Mouse (Mus musculus): ENCODE measurements around the gene Gripap1. TPM values are rescaled to one million over a fixed set of nuclear protein-coding genes. Genes with fewer than 3 reads are reported as not detected.
"Not testable (repeated sequence)": the region's sequence is repeated elsewhere in the genome, so short reads cannot be mapped to it uniquely, and the experiment has no call there.

Gene Gripap1
- polyA plus RNA-seq, 1 experiment from 2014 or later = 22.1 TPM

GRCm38 (mm10) chrX:7795016-7795415 is 5.5 kb downstream of the Gripap1 start:
- H3K27ac ChIP-seq (ENCODE audit: low read length) = no peak overlapping the region
- H3K9ac ChIP-seq (replicated peaks; ENCODE audit: low read depth) = no peak overlapping the region
- 31% methylated on average over 7 of the region's 7 CpGs for WGBS
- H3K4me3 ChIP-seq (ENCODE audit: low read depth, low read length) = no peak overlapping the region
- H3K9me3 ChIP-seq (ENCODE audit: low read length) = no peaks in the 10 kb centered on the region
- TF ChIP-seq CTCF (IDR thresholded peaks at IDR 0.05) (no peak), EP300 (IDR thresholded peaks at IDR 0.05) (no peak)
- no peak for ATAC-seq
- no peak overlapping the region for H3K4me2 ChIP-seq (replicated peaks; ENCODE audit: low read depth, low read length)
- no peaks in the 10 kb centered on the region for H3K27me3 ChIP-seq (replicated peaks; ENCODE audit: insufficient read depth, low read length)
- H3K36me3 ChIP-seq (ENCODE audit: insufficient read depth, low read length) = no peaks in the 10 kb centered on the region
- H3K4me1 ChIP-seq (ENCODE audit: insufficient read depth, low read depth, low read length) = no peaks in the 10 kb centered on the region; the same call in 1 of the 2 replicates
- DNase-seq (ENCODE audit: low spot score) = no peak

- H3K4me2 ChIP-seq (replicated peaks; ENCODE audit: low read depth, low read length) = no peak overlapping the region
- no peak overlapping the region for H3K4me3 ChIP-seq (ENCODE audit: low read depth, low read length)
- DNase-seq (ENCODE audit: low spot score) (no peak), ATAC-seq (no peak)
- TF ChIP-seq EP300 (IDR thresholded peaks at IDR 0.05) = no peak
- TF ChIP-seq CTCF (IDR thresholded peaks at IDR 0.05) = no peak
- H3K4me1 ChIP-seq (ENCODE audit: insufficient read depth, low read depth, low read length) = no peaks in the 10 kb centered on the region
- WGBS = 73% methylated on average over 3 of the region's 3 CpGs
- H3K9me3 ChIP-seq (ENCODE audit: low read length) = no peaks in the 10 kb centered on the region
- H3K36me3 ChIP-seq (ENCODE audit: insufficient read depth, low read length) = no peaks in the 10 kb centered on the region
- H3K27ac ChIP-seq (ENCODE audit: low read length) = no peak overlapping the region
- H3K27me3 ChIP-seq (replicated peaks; ENCODE audit: insufficient read depth, low read length) = no peaks in the 10 kb centered on the region
- no peak overlapping the region for H3K9ac ChIP-seq (replicated peaks; ENCODE audit: low read depth)
Measured at GRCm38 (mm10) chrX:7797327-7797726, 7.8 kb downstream of the Gripap1 start.

GRCm38 (mm10) chrX:7802157-7802556 is 12.6 kb downstream of the Gripap1 start:
- DNase-seq (ENCODE audit: low spot score); H3K4me2 ChIP-seq (replicated peaks; ENCODE audit: low read depth, low read length); H3K27ac ChIP-seq (ENCODE audit: low read length); H3K9me3 ChIP-seq (ENCODE audit: low read length); ATAC-seq; H3K4me1 ChIP-seq (ENCODE audit: insufficient read depth, low read depth, low read length); H3K27me3 ChIP-seq (replicated peaks; ENCODE audit: insufficient read depth, low read length); H3K9ac ChIP-seq (replicated peaks; ENCODE audit: low read depth); H3K36me3 ChIP-seq (ENCODE audit: insufficient read depth, low read length); H3K4me3 ChIP-seq (ENCODE audit: low read depth, low read length): not testable (repeated sequence)
- 88% methylated on average over 2 of the region's 2 CpGs for WGBS

GRCm38 (mm10) chrX:7815016-7815415 is 25.5 kb downstream of the Gripap1 start:
- H3K9ac ChIP-seq (replicated peaks; ENCODE audit: low read depth); H3K4me2 ChIP-seq (replicated peaks; ENCODE audit: low read depth, low read length); H3K4me3 ChIP-seq (ENCODE audit: low read depth, low read length); ATAC-seq; H3K36me3 ChIP-seq (ENCODE audit: insufficient read depth, low read length); H3K9me3 ChIP-seq (ENCODE audit: low read length); H3K4me1 ChIP-seq (ENCODE audit: insufficient read depth, low read depth, low read length); H3K27ac ChIP-seq (ENCODE audit: low read length); H3K27me3 ChIP-seq (replicated peaks; ENCODE audit: insufficient read depth, low read length): not testable (repeated sequence)
- 55% methylated on average over 8 of the region's 8 CpGs for WGBS
- DNase-seq (ENCODE audit: low spot score) = peak; percentile 10
- TF ChIP-seq CTCF (IDR thresholded peaks at IDR 0.05) = peak; percentile 55

- H3K36me3 ChIP-seq (ENCODE audit: insufficient read depth, low read length) = no peaks in the 10 kb centered on the region
- H3K9me3 ChIP-seq (ENCODE audit: low read length) = no peaks in the 10 kb centered on the region
- peak within 1 kb of the TSS; percentile 53 for H3K4me2 ChIP-seq (replicated peaks; ENCODE audit: low read depth, low read length)
- 20% methylated on average over 14 of the region's 24 CpGs for WGBS
- H3K27ac ChIP-seq (ENCODE audit: low read length) = no peak within 1 kb of the TSS
- ATAC-seq = peak; percentile 62
- H3K4me1 ChIP-seq (ENCODE audit: insufficient read depth, low read depth, low read length) = no peaks in the 10 kb centered on the region
- TF ChIP-seq EP300 (IDR thresholded peaks at IDR 0.05) = no peak
- no peak for TF ChIP-seq CTCF (IDR thresholded peaks at IDR 0.05)
- DNase-seq (ENCODE audit: low spot score) = peak; percentile 18
- no peak within 1 kb of the TSS for H3K9ac ChIP-seq (replicated peaks; ENCODE audit: low read depth)
- H3K27me3 ChIP-seq (replicated peaks; ENCODE audit: insufficient read depth, low read length) = no peaks in the 10 kb centered on the region
- peak within 1 kb of the TSS; percentile 14 for H3K4me3 ChIP-seq (ENCODE audit: low read depth, low read length)
Measured at GRCm38 (mm10) chrX:7821865-7822779, 32.6 kb downstream of the Gripap1 start, which contains the start of gene Kcnd1. Kcnd1 (plus strand) TSS chrX:7822289.

DNA sequence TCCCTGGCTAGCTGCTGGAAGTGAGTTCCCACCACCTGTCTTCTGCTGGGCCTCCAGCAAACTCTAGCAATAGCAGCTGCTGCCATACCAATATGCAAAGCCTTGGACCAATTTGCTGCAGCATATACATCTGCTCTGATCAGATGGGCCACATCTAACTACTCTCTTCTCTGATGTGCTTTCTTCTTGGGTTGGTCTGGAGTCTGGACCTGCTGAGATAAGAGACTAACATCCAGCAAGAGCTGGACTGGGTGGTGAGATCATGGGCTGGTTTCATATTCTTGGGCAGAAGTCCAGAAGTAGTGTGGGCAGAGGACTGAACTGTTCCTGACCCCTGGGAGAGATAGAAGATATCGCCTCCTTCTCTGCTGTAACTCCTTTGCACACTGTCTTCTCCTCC is 47.6 kb downstream of the Gripap1 start:
- TF ChIP-seq CTCF (IDR thresholded peaks at IDR 0.05) (no peak), EP300 (IDR thresholded peaks at IDR 0.05) (no peak)
- no peak for ATAC-seq
- Histone ChIP-seq H3K4me2 (replicated peaks; ENCODE audit: low read depth, low read length) (no peak overlapping the region), H3K4me3 (ENCODE audit: low read depth, low read length) (no peak overlapping the region), H3K27ac (ENCODE audit: low read length) (no peak overlapping the region), H3K9me3 (ENCODE audit: low read length) (no peaks in the 10 kb centered on the region), H3K9ac (replicated peaks; ENCODE audit: low read depth) (no peak overlapping the region), H3K36me3 (ENCODE audit: insufficient read depth, low read length) (no peaks in the 10 kb centered on the region), H3K27me3 (replicated peaks; ENCODE audit: insufficient read depth, low read length) (no peaks in the 10 kb centered on the region), H3K4me1 (ENCODE audit: insufficient read depth, low read depth, low read length) (no peaks in the 10 kb centered on the region)
- no peak for DNase-seq (ENCODE audit: low spot score)
- WGBS = 85% methylated on average over 1 of the region's 1 CpGs

Measured in lung, postnatal 0 days (tissue).